Mouse (Mus musculus) ZHBTc4 (cell line): ENCODE results near the gene Umad1.
A peak's percentile ranks its signal among the peaks of the same experiment; 100 is the strongest.

Source experiments
- DNase-seq: peaks from one replicate; pipeline ENCODE4 v3.0.0-alpha.2; 2011; ENCODE audit warnings: low read depth, low spot score

Gene Umad1

GRCm38 (mm10) chr6:8259004-8259666 lies at the start of gene Umad1, which contains the start of the genes Rpa3 and Gm45062:
Gene Umad1, plus strand, starts transcription at chr6:8259288.
Gene Rpa3, minus strand, starts transcription at chr6:8259173.
Gene Gm45062, plus strand, starts transcription at chr6:8259450.
- peak; percentile 99 for DNase-seq

- DNase-seq: no peak
Measured at GRCm38 (mm10) chr6:8209866-8210186, 49.3 kb upstream of the Umad1 start.

GRCm38 (mm10) chr6:8210661-8211060 lies 48.4 kb upstream of the Umad1 start:
- DNase-seq: no peak

DNA sequence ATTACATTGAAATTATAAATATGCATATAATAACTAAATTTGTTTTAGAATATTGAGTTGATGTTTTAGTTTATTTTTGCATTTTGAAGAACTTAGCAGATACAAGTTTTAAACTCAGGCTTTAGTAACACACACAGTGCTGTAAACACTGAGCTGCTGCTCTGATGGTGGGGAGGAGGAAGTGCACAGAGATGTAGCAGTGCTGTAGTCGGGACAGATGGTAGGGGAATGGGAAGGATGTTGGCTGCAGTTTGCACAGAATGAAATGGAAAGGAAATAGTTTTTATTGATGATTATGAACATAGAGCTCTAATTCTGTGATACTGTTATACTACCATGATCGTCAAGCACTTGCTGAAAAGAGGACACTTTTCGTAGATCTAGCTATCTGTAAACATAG lies 32.1 kb upstream of the Umad1 start:
- DNase-seq: no peak

DNA sequence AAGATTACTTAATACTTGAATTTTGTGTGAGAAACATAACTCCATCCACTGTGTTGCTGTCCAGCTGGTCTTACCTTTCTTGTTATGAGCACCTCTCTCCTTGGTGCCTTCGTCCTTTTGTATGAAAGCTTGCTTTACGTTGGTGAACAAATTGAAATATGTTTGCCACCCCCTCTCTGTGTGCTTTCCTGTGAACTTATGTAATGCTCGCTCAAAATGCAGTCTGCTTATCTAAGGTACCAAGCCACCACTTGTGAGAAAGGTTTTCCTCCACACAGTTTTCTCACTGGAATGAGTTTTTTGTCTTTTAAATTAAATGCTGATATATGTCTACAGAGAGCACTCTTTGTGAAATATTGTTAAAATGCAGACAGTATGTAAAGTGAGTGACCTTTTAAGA lies 30.5 kb upstream of the Umad1 start:
- no peak for DNase-seq

DNA sequence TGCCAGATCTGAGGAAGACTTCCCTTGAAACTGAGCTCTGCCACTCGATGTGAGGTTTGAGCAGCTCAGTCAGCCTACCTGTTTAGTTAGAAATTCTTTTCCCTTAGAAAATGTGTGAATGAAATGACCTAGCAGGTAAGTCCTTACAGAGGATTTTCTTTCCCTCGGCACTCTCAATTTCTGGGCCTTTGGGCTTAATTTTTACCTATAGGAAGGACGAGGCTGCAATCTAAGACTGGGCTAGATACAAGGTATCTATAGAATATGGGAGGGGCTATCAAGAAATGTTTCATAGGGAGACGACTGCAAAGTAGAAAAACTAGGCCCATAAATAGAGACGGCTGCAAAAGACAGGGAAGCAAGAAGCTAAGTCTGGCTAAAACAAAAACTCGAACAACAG lies 772 bp upstream of the Umad1 start:
- no peak for DNase-seq

- no peak for DNase-seq
Measured at GRCm38 (mm10) chr6:8259667-8260044, 568 bp downstream of the Umad1 start.

- DNase-seq: no peak
Measured at GRCm38 (mm10) chr6:8271047-8271446, 12.0 kb downstream of the Umad1 start.

GRCm38 (mm10) chr6:8274387-8275054 lies 15.4 kb downstream of the Umad1 start:
- peak; percentile 54 for DNase-seq

- peak; percentile 46 for DNase-seq
Measured at GRCm38 (mm10) chr6:8275098-8275497, 16.0 kb downstream of the Umad1 start.

DNA sequence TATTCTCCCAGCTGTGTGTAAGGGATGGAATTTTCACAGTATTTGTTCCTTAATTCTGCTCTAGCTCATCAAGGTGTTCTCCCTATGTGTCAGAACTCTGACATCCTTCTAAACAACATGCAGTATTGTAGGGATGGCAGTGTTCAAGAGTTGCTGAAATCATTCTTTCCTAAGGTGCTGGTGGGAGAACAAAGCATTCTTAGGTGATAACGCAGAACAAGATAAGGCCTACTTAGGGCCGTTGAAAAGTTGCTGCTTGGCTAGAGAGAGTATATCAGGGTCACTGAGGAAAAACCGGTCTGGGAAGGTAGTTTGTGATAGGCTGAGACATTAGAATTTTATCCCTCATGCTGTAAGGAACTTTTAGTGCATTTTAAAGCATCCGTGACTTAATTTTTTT lies 17.3 kb downstream of the Umad1 start:
- no peak for DNase-seq

- DNase-seq: peak; percentile 33
Measured at GRCm38 (mm10) chr6:8278426-8279002, 19.4 kb downstream of the Umad1 start.

DNA sequence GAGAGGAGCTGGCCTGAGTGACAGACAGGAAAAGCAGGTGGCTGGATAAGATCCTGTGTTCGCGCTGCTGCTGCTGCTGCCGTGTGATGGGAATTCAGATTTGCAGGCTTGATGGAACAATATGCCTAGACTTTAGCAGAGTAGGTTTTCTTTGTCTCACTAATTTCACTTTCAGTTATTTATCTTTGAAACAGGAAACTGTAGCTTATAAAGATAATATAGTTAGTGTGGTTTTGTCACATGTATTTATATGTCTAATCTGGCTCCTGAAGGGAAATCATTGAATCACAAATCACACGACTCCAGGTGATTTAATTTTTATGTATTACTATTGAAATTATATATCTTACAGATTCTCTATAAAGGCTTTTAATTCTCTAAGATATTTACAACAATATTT lies 24.2 kb downstream of the Umad1 start:
- no peak for DNase-seq

- no peak for DNase-seq
Measured at GRCm38 (mm10) chr6:8285401-8285960, 26.4 kb downstream of the Umad1 start.

DNA sequence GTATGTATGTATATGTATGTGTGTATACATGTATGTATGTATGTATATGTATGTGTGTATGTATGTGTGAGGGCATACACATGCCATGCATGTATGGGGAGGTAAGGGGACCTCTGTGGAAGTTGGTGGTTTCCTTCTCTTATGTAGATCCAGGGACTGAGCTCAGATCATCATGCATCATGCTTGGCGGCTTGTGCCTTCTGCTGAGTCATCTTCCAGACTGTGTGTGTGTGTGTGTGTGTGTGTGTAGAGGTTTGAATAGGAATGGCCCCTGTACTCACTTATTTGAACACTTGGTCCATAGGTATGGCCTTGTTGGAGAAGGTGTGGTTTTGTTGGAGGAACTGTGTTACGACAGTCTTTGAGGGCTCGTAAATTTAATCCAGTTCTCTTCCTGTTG lies 27.1 kb downstream of the Umad1 start:
- DNase-seq: no peak

- no peak for DNase-seq
Measured at GRCm38 (mm10) chr6:8288755-8289580, 29.9 kb downstream of the Umad1 start.

DNA sequence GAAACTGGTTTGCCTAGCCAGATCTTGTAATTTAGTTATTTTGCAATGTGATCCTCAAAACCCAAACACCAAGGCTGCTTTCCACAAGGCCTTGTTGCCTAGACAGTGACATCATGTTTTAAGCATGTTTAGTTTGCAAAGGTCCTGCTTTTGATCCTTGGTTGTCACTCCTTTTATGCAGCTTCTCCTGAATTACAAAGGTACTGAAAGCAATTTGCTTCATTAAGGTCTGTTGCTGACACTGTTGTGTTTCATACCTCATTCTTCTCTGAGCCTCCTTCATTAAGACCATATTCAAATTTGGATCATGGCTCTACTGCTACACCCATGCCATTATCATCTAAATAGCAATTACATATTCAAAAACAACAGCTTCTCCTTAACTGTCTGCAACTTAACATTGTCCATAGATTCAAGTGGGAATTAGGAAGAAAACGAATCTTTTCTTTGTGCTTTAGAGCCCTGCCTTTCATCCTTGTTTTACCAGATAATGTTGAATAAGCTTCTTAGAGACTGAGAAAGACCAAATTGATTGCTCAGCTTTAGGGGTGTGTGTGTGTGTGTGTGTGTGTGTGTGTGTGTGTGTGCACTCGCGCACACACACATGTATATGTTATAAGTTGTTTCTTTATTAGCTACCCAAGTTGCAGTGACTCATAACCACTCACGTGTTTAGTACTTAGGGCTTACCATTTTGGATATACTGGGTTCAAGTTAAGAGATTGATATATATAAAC lies 35.1 kb downstream of the Umad1 start:
- peak; percentile 45 for DNase-seq

- DNase-seq: no peak
Measured at GRCm38 (mm10) chr6:8299066-8299863, 40.2 kb downstream of the Umad1 start.

DNA sequence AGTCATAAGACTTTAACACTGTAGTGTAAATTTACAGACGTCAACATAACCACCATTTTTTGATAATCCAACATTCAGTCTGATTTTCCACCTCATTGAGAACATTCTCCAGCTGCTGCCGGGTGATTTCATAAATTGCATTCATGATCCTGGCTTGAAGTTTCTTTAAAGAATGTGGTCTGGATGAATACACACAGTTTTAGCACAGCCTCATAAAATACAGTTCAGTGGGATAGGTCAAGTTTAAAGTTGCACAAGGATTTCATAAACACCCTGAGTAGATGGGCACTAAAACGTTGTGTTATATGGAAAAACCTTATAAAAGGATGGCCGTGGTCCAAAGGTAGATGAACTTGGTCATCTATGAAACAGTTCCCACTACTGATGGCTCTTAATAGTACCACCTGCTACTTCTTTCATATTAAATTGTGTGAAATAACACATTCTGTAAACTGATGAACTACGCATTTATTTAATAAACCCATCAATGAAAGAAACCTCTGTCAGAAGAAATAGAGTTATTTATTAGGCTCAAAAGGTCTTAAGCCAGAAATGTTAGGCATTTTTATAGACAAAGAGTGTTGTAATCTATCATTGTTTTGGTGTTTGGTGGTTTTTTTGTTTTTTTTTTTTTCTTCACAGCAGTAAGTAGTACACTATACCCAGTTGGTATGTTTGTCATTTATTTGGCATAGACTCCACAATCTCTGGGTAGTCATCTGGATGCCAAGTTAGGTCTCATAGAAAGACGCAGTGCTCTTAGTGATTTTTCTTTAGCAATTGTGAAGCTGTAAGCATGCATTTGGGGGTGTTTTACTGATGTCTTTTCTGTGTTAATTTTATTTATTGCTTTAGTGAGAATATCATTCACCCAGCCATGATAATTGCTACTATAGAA lies 49.0 kb downstream of the Umad1 start:
- no peak for DNase-seq
